Mouse (Mus musculus) heart, postnatal 0 days (tissue): ENCODE results near the gene Dynll2.

ENCODE experiments used
- CTCF ChIP-seq: IDR thresholded peaks from 2 replicates; pipeline ENCODE4 v1.5.1; 2016; ENCODE audit warnings: antibody characterized with exemption, control low read depth, low read depth
- EP300 ChIP-seq: IDR thresholded peaks from 2 replicates; pipeline ENCODE4 v1.6.1; 2016; ENCODE audit warnings: antibody characterized with exemption, low read depth

GRCm38 (mm10) chr11:88028193-88028684 is 40.9 kb upstream of the Dynll2 start:
- TF ChIP-seq CTCF, result no peak
- TF ChIP-seq EP300, result no peak
